Mouse (Mus musculus) kidney, adult 11 months (tissue): ENCODE data around the gene Atp2a1.
"Not testable (repeated sequence)": the region's sequence is repeated elsewhere in the genome, so short reads cannot be mapped to it uniquely, and the experiment has no call there.

Experiments used
- DNase-seq: peaks from one replicate; pipeline ENCODE4 v3.0.0; 2022

Gene Atp2a1

DNA sequence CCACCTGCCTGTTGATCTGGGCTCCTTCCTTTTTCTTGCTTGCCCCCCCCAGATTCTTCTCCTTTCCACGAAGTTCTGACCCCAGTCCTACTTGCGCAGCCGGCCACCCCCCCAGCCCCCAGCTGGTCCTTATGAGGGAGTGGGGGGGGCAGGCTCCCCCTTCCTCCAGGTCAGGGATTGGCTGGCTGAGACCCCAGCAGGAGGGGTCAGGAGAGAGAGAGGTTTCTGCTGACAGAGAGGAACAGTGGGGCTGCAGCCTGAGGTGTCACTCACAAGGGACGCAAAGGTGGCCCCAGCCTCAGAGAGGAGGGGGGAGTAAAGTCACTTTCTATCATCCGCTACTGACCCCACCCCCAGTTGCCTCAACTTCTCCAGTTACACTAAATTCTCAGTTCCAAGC lies at the start of gene Atp2a1:
Gene Atp2a1 (minus strand): TSS at position 105 of the 400 bp plus-strand sequence.
- no peak for DNase-seq

DNA sequence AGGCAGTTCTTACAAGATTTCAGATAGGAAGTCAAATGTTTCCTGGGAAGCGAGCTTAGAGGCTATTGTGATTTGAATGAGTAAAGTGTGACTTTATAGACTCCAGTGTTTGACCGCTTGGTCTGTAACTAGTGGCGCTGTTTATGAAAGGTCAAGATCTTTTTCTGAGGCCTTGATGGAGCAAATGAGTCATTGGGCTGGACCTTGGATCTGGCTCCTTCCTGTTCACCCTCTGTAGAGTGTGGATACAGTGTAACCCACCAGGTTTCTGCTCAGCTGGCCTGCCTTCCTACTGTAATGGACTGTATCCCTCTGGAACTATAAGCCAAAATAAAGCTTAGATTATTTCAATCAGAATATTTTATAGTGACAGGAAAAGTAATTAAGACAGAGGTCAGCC lies 48.4 kb upstream of the Atp2a1 start:
- DNase-seq = no peak

DNA sequence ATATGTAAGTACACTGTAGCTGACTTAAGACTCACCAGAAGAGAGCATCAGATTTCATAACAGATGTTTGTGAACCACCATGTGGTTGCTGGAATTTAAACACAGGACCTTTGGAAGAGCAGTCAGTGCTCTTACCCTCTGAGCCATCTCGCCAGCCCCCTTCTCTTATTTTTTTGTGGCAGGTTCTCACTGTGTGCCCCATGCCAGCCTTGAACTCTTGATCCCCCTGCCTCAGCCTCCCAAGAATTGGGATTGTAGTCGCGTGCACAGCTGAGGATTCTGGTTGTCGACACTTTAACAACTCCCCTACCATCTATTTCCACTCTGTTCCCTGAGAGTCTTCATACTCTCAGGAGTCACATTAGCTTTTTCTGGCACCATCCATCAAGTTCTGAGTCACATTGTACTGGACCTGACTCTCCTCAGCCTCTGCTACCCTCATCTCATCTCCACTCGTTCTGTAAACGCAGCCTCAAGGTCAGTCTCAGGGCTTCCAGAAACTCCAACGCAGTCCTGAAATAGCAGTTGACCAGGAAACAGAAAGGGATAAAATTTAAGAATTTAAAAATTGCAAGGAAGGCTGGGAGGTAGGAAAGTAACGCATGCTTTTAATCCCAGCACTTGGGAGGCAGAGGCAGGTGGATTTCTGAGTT lies 44.3 kb upstream of the Atp2a1 start:
- no peak for DNase-seq

DNA sequence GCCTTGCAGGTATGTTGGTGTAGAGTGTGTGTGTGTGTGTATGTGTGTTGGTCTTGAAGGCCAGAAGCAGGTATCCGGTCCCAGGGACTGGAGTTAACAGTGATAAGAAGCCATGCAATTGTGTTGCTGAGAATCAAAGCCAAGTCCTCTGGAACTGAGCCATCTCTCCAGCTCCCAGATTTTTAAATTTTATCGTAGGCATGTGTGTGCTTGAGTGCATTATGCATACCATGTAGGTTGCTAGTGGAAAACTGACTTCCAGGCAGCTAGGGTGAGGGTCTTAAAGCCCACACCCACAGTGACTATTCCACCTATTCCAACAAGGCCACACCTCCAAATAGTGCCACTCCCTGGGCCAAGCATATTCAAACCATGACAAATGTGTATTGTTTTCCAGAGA lies 42.0 kb upstream of the Atp2a1 start:
- DNase-seq = no peak

- peak; percentile 98 for DNase-seq
Observed at GRCm38 (mm10) chr7:126503273-126503878, 40.5 kb upstream of the Atp2a1 start, which contains the start of gene Atxn2l. Gene Atxn2l, minus strand, starts transcription at chr7:126503437.

DNA sequence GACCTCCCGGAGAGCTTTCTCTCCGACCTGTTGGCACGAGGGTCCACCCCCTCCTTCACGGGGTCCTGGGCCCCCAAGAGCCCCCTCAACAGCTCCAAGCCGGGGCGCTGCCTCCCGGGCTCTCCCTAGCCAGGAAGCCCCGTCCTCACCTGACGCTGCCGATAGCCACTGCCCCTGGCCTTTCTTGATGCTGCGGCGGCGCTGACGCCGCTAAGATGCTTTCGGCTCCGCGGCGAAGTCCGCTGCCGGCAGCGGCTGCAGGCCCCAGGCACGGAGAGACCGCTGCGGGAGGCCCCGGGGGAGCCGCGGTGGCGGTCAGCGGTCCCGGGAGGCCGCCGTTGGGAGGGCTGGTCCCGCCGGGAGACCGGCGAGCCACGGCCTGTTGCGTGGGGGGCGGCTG lies 39.8 kb upstream of the Atp2a1 start:
- no peak for DNase-seq

GRCm38 (mm10) chr7:126502023-126502741 lies 39.3 kb upstream of the Atp2a1 start:
- peak; percentile 93 for DNase-seq

- DNase-seq = no peak
Observed at GRCm38 (mm10) chr7:126501684-126502022, 38.7 kb upstream of the Atp2a1 start.

GRCm38 (mm10) chr7:126499416-126499815 lies 36.5 kb upstream of the Atp2a1 start:
- no peak for DNase-seq

- DNase-seq = no peak
Observed at GRCm38 (mm10) chr7:126497966-126498365, 35.1 kb upstream of the Atp2a1 start.

GRCm38 (mm10) chr7:126496475-126496874 lies 33.6 kb upstream of the Atp2a1 start:
- no peak for DNase-seq

DNA sequence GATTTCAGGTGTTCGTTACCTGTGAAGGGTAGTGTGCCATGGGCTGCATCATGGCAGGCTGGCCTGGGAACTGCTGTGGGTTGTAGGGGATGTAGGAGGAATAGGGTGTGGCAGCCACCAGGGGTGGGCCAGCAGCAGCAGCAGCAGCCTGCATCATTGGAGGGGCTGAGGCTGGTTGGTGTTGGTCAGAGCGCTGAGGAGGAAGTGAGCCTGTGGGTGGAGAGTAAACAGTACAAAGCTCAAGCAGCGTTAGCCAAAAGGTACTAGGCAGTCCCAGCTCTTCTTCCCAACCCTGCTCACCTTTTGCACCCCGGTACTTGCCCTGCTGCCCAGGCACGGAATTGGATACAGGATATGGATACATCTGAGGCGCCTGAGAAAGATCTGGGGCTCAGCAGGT lies 31.2 kb upstream of the Atp2a1 start:
- no peak for DNase-seq

DNA sequence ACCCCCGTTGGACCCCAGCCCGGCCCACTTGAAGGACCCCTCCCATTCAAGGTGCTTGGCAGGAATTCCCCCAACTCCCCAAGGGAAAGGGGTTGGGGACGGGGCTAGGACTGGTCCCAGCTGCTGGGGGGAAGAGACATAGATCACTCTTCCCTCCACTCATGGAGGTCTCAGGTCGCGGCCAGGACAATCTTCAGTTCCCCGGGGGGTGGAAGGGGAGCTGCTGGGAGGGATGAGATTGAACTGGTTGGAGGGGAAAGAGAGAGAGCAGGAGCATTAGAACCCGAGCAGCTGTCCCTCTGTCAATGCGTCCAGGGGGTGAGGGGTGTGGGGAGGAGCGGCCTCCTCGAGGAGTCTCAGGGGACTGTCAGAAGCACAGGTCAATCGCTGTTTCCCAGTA lies 29.1 kb upstream of the Atp2a1 start:
- no peak for DNase-seq

DNA sequence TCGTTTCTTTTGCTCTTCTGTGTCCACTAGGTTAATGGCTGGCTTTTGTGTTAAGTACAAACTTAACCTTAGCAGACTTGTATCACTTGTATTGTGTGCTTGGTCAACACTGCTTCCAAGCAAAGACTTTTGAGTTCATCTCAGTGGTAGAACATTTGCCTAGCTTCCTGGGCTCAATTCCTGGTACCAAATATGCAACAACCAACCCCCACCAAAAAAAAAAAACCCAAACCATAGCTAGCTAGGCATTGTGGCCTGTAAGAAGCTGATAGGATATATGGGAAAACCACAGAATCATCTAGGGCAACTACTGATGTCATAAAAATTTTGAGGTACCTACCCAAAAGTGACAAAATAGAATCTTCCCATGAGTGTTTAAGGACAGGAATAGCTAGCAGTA lies 28.1 kb upstream of the Atp2a1 start:
- no peak for DNase-seq

- DNase-seq = not testable (repeated sequence)
Observed at GRCm38 (mm10) chr7:126487617-126488385, 24.9 kb upstream of the Atp2a1 start.

GRCm38 (mm10) chr7:126487052-126487483 lies 24.2 kb upstream of the Atp2a1 start, which contains the start of gene Tufm:
Gene Tufm, plus strand, starts transcription at chr7:126487361.
- DNase-seq = peak; percentile 98

- DNase-seq = peak; percentile 94
Observed at GRCm38 (mm10) chr7:126482392-126482871, 19.5 kb upstream of the Atp2a1 start.

DNA sequence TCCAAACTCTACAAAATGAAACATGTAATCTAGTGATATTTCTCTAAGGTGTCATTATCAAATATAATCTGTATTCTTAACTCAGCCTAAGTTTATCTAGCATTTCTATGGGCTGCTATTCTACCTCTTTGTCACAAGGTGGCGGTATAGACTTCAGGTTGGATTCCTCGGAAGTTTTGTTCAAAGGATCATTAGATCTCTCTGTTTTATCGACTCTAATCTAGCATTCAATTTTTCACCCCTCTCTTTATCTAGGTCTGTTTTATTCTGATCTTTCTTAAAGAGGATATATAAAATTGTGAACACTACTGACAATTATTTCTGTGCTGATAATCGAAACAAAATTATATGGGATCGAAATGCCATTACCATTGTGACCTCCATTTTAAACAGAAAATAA lies 18.8 kb upstream of the Atp2a1 start:
- no peak for DNase-seq

DNA sequence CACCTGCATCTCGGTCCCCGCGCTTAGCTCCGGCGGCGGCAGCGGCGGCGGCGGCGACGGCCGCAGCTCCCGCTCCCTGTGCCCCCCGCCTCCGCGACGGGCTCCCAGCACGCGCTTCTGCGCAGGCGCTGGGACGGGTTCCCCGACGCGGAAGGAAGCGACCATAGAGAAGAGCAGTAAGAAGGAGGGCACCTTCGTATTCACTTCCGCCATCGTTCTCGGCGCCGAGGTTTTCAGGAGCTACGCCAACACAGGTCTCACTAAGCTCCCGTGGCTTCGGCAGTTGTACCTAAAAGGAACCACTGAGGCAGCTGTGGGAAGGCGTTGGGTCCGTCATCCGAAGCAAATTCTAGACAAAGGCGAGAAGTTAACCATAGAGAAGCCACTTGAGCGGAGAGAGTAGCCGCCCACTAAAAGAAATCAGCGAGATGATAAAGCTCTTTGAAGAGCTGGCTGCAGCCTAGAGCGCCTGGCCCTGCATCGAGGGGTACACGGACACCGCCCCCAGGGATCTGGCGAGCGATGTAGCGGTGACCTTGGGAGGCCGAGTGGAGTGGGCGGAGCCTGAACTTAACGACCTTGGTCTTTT lies 12.2 kb upstream of the Atp2a1 start, which contains the start of gene Sh2b1:
Gene Sh2b1 (minus strand): TSS at position 432 of the 589 bp plus-strand sequence.
- peak; percentile 91 for DNase-seq

- DNase-seq = peak; percentile 25
Observed at GRCm38 (mm10) chr7:126474486-126474955, 11.6 kb upstream of the Atp2a1 start.

GRCm38 (mm10) chr7:126473470-126474086 lies 10.7 kb upstream of the Atp2a1 start:
- no peak for DNase-seq

GRCm38 (mm10) chr7:126472713-126473112 lies 9.8 kb upstream of the Atp2a1 start:
- DNase-seq = no peak
